Mouse (Mus musculus): Measurements from ENCODE around the gene Nek5. TPM values are rescaled to one million over a fixed set of nuclear protein-coding genes. Genes with fewer than 3 reads are reported as not detected.

Gene Nek5
- polyA plus RNA-seq, 3 experiments from 2014 or later, result 0.24 TPM; not detected in 2

DNA sequence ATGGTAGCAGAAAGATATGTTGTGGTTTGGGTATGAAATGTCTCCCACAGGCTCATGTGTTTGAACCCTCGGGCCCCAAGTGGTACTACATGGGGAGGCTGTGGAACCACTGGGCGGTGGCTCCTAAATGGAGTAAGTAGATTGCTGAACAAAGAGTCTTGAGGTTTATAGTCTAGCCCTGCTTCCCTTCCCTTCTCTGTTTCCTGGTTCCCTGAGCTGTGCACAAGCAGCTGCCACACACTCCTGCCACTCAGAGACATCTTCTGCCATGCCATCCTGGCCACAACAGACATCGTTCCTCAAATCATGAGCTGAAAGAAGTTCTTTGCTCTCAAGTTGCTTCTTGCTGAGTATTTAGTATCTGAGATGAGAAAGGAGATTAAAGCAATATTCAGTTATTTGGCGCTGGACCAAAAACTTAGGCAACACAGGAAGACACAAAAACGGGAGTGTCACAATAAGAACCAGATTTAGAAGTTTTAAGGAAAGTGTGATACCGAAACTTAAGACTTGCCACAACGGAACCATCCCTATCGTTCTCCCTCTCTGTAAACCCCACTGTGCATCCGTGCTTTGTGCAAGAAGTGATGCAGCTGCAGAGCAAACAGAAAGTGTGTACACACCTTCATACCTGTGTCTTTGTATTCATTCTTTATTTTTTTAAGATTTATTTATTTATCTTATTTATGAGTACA lies 45.4 kb downstream of the Nek5 start:
- no peak for ATAC-seq

DNA sequence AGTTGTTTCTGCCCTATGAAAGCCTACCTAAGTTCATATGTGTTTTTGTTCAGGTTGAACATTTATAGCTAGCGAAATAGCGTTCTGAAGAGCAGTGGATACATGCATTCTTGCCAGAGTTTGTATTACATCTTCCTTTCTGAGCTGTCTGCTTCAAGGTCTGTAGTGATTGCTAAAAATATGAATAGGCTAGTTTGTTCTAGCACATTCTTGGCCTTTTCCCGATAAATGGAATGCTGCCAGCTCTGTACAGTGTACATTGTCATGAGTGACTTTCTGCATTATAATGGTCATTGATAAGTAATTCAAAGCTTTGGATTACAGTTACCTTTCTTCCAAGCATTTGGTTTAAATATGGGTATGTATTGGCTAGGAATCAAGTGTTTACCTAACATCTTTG lies 63.7 kb downstream of the Nek5 start:
- ATAC-seq, result no peak

DNA sequence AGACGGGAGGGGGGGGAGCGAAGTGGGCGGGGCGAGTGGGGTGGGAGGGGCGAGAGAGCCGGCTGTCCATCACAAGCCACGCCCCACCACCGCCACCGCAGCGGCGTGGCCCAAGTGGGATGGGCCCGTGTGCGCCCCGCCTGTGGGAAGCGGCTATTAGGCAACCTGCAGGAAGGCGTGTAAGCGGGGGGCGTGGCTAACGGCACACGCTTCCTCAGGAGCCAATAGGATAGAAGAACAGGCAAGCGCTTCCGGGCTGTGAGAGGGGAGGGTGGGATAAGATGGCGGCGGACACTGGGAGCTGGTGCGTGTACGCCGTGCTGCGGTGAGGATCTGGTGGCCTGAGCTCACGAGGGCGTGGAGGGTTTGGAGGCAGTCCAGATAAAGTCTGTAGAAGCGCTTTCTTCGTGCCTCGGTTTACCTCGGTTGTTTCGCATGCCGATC lies 64.4 kb downstream of the Nek5 start, which contains the start of gene Alg11:
TSS of gene Alg11 (plus strand) at position 276 of the 444 bp plus-strand sequence.
- ATAC-seq, result peak; percentile 99

DNA sequence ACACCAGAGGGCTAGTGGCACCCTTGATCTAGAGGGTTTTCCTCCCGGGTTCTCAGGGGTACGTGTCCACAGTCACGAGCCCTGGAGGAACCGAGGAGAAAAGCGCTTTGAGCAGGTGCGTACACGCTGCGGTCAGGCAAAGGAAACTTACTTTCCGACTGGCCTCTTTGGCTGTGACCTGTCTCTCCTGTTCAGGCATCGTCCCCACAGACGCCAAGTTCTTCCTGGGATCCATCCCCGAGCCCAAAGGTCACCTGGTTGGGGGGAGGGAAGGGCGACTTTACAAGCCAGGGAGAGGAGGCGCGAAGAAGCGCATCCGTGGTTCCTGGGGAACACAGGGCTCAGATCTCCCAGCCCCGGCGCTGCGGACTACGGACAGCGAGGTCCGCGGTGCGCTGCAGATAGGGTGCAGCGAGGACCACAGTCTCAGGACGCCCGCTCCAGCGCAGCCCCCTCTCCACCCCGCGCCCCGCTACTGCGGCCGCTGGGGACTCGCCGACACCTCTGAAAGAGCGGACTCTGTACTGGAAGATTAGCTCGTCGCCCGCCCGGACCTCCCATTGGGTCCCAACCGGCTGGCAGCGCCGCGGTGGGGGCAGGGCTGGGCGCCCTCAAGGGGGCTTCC lies 64.9 kb downstream of the Nek5 start, which contains the start of gene Atp7b:
TSS of gene Atp7b (minus strand) at position 485 of the 625 bp plus-strand sequence.
- ATAC-seq, result peak; percentile 31

DNA sequence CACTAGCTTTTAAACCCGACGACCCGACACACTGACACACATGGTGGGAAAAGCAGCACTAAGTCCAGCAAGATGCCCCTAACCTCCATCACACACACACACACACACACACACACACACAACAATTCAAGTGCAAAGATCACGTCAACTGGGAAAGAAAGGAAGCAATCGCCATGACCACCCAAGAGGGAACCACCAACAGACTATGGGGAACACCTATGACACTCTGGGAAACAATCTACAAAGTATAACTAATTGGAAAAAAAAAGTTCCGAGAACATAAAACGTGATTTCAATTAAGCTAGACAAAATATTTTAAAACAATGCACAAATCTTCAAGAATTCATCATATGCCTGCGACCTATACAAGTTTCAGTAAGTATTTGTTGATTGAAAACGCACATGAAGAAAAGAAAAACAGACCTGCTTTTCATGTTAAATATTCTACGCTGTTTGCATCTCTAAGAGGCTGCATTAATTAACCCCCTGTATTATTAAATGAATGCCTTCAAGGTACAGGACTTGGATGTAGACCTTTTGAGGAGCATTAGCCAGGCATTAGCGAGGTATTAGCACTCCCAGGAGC lies 65.6 kb downstream of the Nek5 start:
- no peak for ATAC-seq

DNA sequence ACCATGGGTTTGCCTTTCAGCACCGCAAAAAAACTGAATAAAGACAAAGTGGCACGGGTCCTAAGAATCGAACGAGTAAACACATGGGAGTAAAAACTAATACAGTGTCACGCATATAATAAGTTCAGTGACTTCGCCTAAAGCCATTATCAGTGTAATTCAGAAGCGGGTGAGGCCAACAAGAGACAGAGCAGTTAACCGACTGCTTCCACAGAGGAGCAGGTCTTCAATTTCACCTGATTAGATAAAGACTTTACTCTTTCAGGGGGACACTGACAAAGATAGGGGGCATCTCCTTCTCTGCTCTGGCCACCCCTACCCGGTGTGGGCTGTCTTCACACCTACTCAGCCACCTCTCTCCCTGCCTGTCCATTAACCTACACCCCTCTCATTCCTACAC lies 66.5 kb downstream of the Nek5 start:
- no peak for ATAC-seq

DNA sequence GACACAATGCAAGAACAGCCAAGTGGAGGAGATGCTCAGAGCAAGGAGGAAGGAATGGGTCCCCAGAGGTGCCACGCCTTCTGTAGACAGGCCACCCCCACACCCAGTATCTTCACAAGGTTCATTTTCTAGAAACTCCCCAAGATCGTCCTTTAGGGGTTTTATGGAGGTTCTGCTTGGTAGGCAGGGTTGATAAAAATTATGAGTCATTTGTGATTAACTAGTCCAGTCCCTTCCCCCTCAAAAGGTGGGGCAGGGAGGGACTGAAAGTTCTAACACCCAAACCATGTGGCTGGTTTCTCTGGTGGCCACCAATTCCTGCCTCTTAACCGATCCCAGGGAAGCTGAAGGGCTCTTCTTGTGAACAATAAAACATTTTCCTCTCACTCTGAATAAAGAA lies 68.0 kb downstream of the Nek5 start:
- ATAC-seq, result no peak

DNA sequence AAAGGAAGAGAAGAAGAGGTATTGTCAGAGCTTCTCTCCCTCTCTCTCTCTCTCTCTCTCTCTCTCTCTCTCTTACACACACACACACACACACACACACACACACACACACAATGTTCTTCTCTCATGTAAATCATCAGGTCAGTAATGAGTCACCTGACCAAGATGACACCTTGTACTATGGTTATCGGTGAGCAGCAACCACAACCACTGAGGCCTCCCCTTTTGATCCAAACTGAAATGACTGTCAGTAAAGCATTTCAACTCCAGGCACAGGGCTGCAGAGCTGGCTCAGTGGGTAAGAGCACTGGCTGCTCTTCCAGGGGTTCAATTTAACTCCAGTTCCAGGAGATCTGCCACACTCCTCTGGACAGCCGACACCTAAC lies 69.4 kb downstream of the Nek5 start:
- ATAC-seq, result no peak

DNA sequence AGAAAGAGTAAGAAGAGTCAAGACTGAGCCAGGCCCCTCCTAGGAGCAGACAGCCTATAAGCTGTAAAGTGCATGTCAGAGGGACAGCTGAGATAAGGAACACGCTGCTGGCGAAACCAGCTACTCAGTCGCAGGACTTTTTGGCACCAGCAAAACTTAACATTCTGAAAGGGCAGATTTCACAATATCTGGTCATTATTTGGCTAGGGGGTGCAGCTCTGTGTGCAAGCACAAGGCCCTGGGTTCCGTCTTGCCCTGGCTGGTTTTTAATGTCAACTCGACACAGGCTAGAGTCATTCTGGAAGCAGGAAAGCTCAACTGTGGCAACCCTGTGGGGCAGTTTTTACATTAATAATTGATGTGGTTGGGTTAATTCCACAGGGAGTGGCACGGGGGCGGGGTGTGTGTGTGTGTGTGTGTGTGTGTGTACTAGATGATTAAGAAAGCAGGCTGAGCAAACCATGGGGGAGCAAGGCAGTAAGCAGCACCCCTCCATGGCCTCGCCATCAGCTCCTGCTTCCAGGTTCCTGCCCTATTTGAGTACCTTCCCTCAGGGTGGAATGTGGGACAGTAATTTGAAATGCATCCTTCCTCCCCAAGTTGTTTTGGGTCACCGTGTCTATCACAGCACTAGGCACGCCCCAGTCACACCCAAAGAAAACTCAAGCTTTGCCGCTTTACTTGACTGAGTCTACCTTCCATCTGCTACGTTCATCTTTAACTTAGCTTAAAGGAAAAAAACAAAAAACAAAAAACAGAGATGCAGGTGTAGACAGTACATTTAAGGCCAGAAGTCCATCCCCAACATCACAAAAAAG lies 70.0 kb downstream of the Nek5 start:
- ATAC-seq, result no peak

DNA sequence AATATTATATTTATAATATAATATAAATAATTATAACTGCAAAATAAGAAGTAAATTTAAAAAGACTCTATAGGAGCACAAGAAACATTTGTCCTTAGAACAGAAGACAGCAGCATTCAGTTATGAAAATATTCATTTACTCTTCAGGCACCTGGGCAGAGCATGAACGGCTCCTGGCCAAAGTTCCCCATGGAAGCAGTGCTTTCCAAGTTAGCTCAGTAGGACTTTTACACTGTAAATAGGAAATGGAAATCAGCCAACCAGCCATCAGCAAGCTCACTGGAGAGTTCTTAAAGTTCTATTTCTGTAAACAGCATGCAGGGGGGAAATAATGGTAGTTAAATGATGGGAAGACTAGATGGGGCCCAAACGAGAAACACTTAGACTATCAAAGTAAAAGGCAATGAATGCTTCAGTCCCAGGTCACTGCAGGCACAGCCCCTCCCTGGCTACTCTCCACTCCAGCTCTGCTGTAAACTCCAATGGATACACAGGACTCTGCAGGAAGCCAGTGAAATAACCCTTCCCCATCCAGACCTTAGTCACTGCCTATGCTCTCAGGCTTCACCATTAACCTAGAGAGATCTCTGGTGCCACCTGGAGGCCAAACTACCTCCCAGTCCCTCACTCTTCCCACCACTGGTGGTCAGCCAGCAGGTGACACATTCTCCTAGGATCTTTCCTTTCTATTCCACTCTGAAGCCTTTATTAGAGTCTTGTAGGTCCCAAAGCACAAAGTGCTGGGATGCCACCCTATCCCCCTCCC lies 77.0 kb downstream of the Nek5 start:
- peak; percentile 64 for ATAC-seq

DNA sequence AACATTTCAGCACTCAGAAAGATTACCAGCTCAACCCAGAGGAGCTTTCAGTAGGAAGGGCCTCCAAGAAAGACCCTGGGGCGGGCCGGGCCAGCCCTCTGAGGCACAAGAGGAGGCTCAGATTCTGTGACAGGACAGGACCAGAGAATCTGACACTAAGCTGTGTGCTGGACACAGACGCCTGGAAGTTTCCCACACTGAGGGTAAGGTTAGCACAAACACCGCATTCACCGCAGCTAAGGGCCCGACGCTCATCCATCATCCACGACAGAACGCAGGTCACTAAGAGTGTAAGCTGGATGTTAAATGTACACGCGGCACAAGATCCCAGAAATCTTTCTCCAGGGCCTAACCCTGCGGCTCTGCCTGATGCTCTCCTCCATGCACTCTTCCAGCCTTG lies 81.1 kb downstream of the Nek5 start:
- no peak for ATAC-seq

DNA sequence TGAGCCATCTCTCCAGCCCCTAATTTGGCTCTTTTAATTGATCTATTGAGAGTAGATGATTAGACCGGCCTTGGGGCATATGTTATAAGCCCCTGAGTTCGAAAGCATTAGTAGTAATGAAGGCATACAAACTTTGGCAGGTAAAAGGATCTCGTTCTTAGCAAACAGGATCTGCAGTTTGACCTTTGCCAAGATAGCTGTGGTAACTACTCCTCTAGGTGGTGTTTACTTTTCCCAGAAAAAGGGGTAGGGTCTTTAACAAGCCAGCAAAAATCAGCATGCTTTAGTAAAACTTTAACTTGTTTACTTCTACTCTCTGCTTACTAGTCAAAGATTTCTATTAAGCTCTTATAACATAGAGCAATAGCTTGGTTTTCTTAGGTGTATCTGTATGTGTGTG lies 82.3 kb downstream of the Nek5 start:
- ATAC-seq, result no peak

DNA sequence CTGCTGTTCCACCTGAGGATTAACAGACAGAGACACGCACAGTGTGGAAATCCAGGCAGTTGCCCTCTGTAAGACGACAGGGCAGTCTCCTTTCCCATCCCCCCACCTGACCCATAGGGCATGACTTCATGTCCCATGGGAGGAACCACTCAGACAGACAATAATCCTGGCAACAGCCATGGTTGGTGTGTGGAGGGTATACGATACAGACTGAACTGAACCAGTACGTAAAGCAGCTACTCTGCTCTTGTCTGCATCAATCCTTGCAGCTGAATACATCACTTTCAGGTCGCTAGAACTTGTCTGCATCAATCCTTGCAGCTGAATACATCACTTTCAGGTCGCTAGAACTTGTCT lies 84.7 kb downstream of the Nek5 start:
- no peak for ATAC-seq

DNA sequence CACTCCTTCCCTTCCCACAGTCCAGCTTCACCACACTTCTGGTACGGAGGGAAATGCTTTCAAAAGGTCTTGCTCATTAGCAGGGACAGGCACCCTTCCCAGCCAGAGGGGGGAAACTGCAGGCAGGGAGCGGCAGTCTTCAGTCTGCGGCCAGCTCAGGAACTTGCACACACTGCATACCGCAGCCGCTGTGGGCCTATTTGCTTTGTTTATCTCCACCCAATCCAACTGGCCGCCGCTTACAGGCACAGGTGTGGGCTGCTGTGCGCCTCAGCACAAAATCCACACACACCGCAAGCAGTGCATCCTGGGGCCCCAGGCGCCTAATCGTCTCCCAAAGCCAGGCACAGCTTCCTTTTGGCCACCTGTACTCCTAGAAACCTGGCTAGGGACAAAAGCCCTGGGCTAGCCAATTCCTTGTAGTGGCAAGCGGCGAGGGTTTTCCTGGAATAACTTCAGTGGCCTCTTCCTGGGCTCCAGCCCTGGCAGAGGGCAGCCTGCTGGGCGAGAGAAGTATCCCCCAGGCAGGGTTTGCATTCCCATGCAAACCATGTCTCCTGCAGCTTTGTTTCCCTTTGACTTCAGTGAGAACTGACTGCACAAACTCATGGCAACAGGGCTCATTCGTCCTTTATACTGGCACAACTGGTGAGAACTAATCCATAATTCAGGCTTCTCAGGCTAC lies 85.2 kb downstream of the Nek5 start:
- no peak for ATAC-seq

DNA sequence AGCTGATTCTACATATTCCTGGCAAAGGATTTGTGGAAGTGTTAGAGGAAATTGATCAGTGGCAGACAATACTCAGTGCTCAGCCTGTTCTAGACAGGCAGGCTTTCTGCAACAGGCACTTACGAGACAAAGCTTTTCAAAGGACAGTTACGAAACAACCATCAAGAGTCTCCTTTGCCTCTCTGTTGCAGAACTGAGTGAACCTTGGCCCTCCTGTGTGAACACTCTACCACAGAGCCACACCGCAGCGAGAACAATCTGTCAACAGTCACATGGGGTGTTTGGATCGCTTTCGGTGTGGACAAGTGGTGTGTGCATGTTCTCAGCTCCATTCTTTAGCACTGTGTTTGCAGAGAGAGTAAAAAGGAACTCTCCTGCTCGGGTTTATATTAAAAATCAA lies 87.8 kb downstream of the Nek5 start:
- no peak for ATAC-seq

DNA sequence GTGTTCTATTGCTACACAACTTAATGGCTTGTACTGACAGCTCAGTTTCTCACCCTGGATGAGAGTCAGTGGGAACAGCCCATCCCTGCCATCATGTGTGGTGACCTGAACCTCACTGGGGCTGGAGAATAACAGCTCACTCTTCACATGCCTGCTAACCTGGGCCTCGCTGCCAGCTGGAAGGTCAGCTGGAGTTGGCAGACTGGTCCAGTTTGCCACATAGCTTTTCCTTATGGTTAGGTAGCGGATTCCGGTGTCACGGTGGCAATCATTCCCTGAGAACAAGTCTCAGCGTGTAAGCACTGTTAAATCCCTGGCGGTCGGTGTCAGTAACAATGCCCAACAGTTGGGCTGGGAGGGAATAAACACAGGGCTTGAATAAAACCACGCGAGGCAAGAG lies 88.7 kb downstream of the Nek5 start:
- no peak for ATAC-seq

DNA sequence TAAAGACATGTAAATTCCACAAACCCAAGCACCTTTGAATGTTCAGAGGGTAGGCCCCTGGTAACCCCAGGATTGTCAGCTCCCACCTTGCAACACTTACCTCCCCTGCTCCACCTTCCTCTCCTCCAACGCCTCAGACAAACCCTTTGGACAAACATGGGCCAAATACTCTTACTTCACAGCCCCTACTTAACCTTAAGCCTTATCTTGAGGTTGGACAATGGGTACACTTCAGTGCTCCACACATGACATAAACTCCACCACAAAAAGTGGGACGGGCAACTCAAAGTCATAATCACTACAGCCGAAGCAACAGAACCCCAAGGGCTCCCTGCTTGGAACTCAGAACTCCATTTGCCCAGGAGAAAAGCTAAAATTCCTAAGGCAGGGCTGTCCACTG lies 93.9 kb downstream of the Nek5 start:
- ATAC-seq, result no peak

DNA sequence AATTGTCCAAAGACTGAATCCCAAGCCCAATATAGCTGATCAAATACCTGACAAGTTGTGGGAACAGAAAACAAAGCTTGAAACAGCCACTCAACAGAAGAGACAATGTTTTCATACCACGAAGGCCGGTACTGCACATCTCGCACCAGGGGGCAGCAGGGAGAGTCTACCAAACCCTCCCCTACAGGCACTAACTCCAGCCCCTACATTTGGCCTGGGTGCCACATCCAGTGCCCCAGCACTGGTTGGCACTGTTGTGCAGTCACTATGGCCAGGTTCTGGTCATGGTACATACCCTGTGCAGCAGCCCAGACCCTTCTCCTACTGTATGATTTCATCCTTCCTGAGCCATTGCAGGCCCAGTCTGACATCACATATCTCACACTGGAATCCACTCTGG lies 95.9 kb downstream of the Nek5 start:
- ATAC-seq, result no peak

DNA sequence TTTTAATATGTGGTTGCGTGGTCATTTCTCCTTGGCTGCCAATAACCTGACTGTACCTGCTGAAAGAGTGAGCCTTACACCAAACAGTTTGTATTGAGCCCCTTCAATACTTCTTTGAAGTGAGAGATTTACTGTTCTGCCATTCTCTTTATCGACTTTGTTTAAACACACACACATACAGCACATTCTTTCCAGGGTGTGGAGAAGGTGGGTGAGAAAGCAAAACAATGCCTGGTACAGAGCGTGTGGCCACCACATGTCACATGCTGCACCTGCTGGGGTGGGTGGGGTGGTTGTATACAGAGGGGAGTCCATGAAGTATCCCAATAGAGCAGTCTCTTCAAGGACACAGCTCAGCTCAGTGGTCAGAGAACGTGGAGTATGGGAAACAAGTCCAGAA lies 99.6 kb downstream of the Nek5 start:
- ATAC-seq, result no peak

All from inflammation-experienced regulatory T-cells, adult 6 months (primary cell).